Mouse (Mus musculus) v-Abl transformed pro-B cells (cell line): ENCODE data around the gene Lenep.

Source experiments
- in situ Hi-C, 2 experiments: fragments of 400-800 bp; cut with MboI; formaldehyde crosslinking; loops; one replicate each; pipeline ENCODE4 v1.15.1; 2025; ENCODE audit not compliant: unreplicated experiment in 2 of 2

Lenep gene

GRCm38 (mm10) chr3:89394006-89394893 lies 8.3 kb downstream of the Lenep start, which contains the start of gene Zbtb7b:
Gene Zbtb7b (minus strand): TSS chr3:89394776.
- in situ Hi-C loops = no loop called here

GRCm38 (mm10) chr3:89393605-89394004 lies 9.0 kb downstream of the Lenep start:
- in situ Hi-C loops = no loop called here

GRCm38 (mm10) chr3:89392871-89393311 lies 9.7 kb downstream of the Lenep start:
- in situ Hi-C loops = no loop called here

- in situ Hi-C loops = no loop called here
These were observed 10.7 kb downstream of the Lenep start for GRCm38 (mm10) chr3:89391663-89392511.

GRCm38 (mm10) chr3:89390699-89391662 lies 11.6 kb downstream of the Lenep start:
- in situ Hi-C loops = no loop called here

- in situ Hi-C loops = no loop called here
These were observed 12.5 kb downstream of the Lenep start for GRCm38 (mm10) chr3:89390111-89390515.

- in situ Hi-C loops = no loop called here
These were observed 13.5 kb downstream of the Lenep start for GRCm38 (mm10) chr3:89388901-89389740.

GRCm38 (mm10) chr3:89388134-89388881 lies 14.3 kb downstream of the Lenep start:
- in situ Hi-C loops = no loop called here

- in situ Hi-C loops = no loop called here
These were observed 15.0 kb downstream of the Lenep start for GRCm38 (mm10) chr3:89387632-89388031.

- in situ Hi-C loops = no loop called here
These were observed 15.9 kb downstream of the Lenep start for GRCm38 (mm10) chr3:89386438-89387420.

GRCm38 (mm10) chr3:89385451-89385850 lies 17.1 kb downstream of the Lenep start:
- in situ Hi-C loops = no loop called here

- in situ Hi-C loops = no loop called here
These were observed 18.1 kb downstream of the Lenep start for GRCm38 (mm10) chr3:89384331-89385076.

- in situ Hi-C loops = no loop called here
These were observed 18.8 kb downstream of the Lenep start for GRCm38 (mm10) chr3:89383651-89384255.

- in situ Hi-C loops = no loop called here
These were observed 19.6 kb downstream of the Lenep start for GRCm38 (mm10) chr3:89382950-89383349.

- in situ Hi-C loops = no loop called here
These were observed 20.3 kb downstream of the Lenep start for GRCm38 (mm10) chr3:89382033-89382882.
